Mouse (Mus musculus): ENCODE data around the gene Gm9936. TPM values are rescaled to one million over a fixed set of nuclear protein-coding genes. Genes with fewer than 3 reads are reported as not detected.
"Not testable (repeated sequence)": the region's sequence is repeated elsewhere in the genome, so short reads cannot be mapped to it uniquely, and the experiment has no call there.

The Gm9936 gene
- polyA plus RNA-seq, 1 experiment, result not detected

DNA sequence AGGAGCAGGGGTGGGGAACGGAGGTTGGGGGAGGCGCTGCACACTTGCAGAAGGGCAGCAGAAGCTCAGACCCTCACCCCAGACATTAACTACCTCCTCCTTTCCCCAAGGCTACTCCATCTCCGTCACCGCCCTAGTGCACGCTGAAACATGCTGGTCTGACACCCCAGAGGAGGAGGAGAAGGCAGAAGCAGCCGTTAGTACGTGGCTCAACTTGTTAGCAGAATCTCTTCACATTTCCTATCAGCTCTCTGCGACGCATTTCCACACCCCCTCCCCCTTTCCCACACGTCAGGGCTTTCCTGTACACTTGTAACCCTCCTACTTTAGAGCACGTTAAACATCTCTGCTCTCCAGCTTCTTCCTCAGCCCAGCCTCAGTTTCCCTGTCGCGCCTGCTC lies 20.9 kb upstream of the Gm9936 start:
- H3K4me1 ChIP-seq (ENCODE audit: control insufficient read depth, insufficient read depth, low read length), result no peaks in the 10 kb centered on the region
- H3K27ac ChIP-seq (ENCODE audit: insufficient read depth, low read depth, low read length), result no peak overlapping the region
- no peak overlapping the region for H3K4me3 ChIP-seq (ENCODE audit: insufficient read depth, low read length)
- TF ChIP-seq POLR2A (IDR thresholded peaks at IDR 0.05; ENCODE audit: borderline replicate concordance, low read depth, low read length) (no peak), CTCF (IDR thresholded peaks at IDR 0.05; ENCODE audit: low read depth, low read length) (no peak)

- TF ChIP-seq CTCF (IDR thresholded peaks at IDR 0.05; ENCODE audit: low read depth, low read length), result no peak
- TF ChIP-seq POLR2A (IDR thresholded peaks at IDR 0.05; ENCODE audit: borderline replicate concordance, low read depth, low read length), result no peak
- Histone ChIP-seq H3K4me1 (ENCODE audit: control insufficient read depth, insufficient read depth, low read length) (no peaks in the 10 kb centered on the region), H3K4me3 (ENCODE audit: insufficient read depth, low read length) (no peak overlapping the region), H3K27ac (ENCODE audit: insufficient read depth, low read depth, low read length) (no peak overlapping the region)
Measured at GRCm38 (mm10) chr5:114877487-114877886, 19.0 kb upstream of the Gm9936 start.

- no peak overlapping the region for H3K4me3 ChIP-seq (ENCODE audit: insufficient read depth, low read length)
- H3K4me1 ChIP-seq (ENCODE audit: control insufficient read depth, insufficient read depth, low read length), result no peaks in the 10 kb centered on the region
- no peak overlapping the region for H3K27ac ChIP-seq (ENCODE audit: insufficient read depth, low read depth, low read length)
- TF ChIP-seq POLR2A (IDR thresholded peaks at IDR 0.05; ENCODE audit: borderline replicate concordance, low read depth, low read length), result no peak
- TF ChIP-seq CTCF (IDR thresholded peaks at IDR 0.05; ENCODE audit: low read depth, low read length), result no peak
Measured at GRCm38 (mm10) chr5:114876331-114876730, 17.8 kb upstream of the Gm9936 start.

DNA sequence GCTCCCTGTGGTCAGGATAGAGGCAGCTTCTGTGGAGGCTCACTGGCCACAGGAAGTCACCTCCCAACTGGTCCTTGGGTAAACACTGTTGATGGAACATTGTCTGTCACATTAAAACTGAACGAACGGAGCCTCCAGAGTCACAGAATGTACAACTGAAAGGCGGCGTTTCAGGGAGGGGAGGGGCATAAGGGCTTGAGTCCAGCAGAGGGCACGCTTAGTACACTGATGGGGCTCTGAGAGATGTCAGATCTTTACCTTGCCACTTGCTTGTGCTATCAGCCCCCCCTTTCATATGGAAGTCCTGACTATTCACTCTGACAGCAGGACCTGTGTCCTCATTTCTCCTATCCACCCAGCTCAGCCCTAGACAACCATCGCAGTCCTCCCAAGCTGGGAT lies 17.4 kb upstream of the Gm9936 start:
- TF ChIP-seq CTCF (IDR thresholded peaks at IDR 0.05; ENCODE audit: low read depth, low read length) (0 out of 2 replicates have a peak, but pooled peaks have one; percentile 6), POLR2A (IDR thresholded peaks at IDR 0.05; ENCODE audit: borderline replicate concordance, low read depth, low read length) (no peak)
- H3K4me3 ChIP-seq (ENCODE audit: insufficient read depth, low read length), result no peak overlapping the region
- no peaks in the 10 kb centered on the region for H3K4me1 ChIP-seq (ENCODE audit: control insufficient read depth, insufficient read depth, low read length)
- no peak overlapping the region for H3K27ac ChIP-seq (ENCODE audit: insufficient read depth, low read depth, low read length)

DNA sequence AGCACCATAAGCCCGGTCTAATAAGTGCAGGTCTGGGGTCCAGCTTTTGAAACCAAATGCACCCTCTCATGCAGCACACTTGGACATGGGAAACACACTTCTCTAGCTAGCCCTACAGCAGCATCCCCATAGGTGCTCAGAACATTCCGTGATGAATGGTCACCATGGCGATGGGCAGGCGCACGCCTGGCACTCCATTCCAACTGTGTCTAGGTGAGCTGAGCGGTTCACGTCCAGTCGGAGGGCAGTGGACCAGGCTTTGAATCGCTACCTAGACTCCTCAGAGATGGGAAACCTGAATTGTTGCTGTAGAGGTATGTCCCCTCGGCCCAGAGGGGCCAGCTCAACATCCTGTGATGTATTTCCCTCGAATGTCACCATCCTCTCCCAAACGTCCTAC lies 6.8 kb upstream of the Gm9936 start:
- Histone ChIP-seq H3K4me1 (ENCODE audit: control insufficient read depth, insufficient read depth, low read length) (no peaks in the 10 kb centered on the region), H3K4me3 (ENCODE audit: insufficient read depth, low read length) (no peak overlapping the region), H3K27ac (ENCODE audit: insufficient read depth, low read depth, low read length) (no peak overlapping the region)
- TF ChIP-seq CTCF (IDR thresholded peaks at IDR 0.05; ENCODE audit: low read depth, low read length) (no peak), POLR2A (IDR thresholded peaks at IDR 0.05; ENCODE audit: borderline replicate concordance, low read depth, low read length) (no peak)

DNA sequence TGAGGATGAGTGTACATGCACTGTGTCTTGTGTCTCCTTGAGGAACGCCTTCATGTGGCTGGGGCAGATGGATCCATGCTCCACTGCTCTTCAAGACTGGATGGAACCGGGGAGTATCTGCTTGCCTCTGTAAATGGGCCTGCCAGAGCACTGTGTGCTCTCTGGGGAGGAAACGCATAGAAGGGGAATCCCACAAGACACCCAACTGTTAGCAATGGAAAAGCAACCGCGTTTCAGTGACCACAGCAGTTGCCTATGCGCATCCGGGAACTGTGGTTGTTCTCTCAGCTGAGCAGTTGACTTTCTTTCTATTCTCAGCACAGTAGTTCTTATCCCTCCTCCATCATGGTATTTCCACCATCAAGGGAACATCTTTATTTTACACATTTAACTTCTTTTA lies 6.3 kb upstream of the Gm9936 start:
- Histone ChIP-seq H3K4me3 (ENCODE audit: insufficient read depth, low read length) (no peak overlapping the region), H3K4me1 (ENCODE audit: control insufficient read depth, insufficient read depth, low read length) (no peaks in the 10 kb centered on the region), H3K27ac (ENCODE audit: insufficient read depth, low read depth, low read length) (no peak overlapping the region)
- TF ChIP-seq POLR2A (IDR thresholded peaks at IDR 0.05; ENCODE audit: borderline replicate concordance, low read depth, low read length) (no peak), CTCF (IDR thresholded peaks at IDR 0.05; ENCODE audit: low read depth, low read length) (no peak)

DNA sequence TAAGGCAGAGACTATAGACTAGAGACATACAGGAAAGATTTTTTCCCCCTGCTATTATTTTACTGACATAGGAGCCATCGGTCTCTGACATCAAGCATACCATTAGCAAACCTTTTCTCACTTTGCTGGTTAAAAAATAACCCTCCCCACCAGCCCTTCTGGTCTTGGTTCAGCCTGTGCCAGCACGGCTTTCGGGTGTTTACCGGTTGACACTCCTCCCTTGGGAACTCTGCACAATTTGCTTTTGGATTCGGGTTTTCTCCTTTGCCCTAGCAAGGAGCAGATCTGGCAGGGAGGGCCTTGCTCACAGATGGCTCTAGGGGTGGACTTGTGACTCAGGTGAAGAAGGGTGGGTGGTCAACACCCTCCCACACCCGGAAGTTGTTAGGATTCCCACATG lies 3.2 kb upstream of the Gm9936 start:
- TF ChIP-seq POLR2A (IDR thresholded peaks at IDR 0.05; ENCODE audit: borderline replicate concordance, low read depth, low read length), result no peak
- TF ChIP-seq CTCF (IDR thresholded peaks at IDR 0.05; ENCODE audit: low read depth, low read length), result no peak
- Histone ChIP-seq H3K27ac (ENCODE audit: insufficient read depth, low read depth, low read length) (no peak overlapping the region), H3K4me3 (ENCODE audit: insufficient read depth, low read length) (no peak overlapping the region), H3K4me1 (ENCODE audit: control insufficient read depth, insufficient read depth, low read length) (peaks cover 6% of the 10 kb centered on the region; the same call in 1 of the 2 replicates)

DNA sequence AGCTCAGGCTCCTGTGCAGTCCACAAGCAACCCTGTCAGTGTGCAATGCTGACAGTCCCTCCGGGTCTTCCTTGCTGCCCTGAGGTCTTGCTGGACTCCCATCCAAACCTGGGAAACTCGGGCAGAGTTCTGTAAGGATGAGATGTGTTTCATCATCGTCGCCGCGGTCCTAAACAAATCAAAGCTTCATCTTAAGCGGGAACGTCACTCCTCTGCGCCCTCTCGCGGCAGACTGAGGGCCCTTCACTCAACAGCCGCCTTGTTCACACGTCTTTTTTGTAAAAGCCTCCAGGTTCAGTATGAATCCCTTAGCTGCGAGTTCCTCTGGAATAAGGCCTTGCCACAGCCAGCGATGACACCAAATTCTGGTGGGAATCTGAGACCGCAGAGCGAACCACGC lies 771 bp upstream of the Gm9936 start:
- Histone ChIP-seq H3K4me3 (ENCODE audit: insufficient read depth, low read length) (no peak overlapping the region), H3K27ac (ENCODE audit: insufficient read depth, low read depth, low read length) (no peak overlapping the region), H3K4me1 (ENCODE audit: control insufficient read depth, insufficient read depth, low read length) (peaks cover 22% of the 10 kb centered on the region)
- peak; percentile 78 for TF ChIP-seq CTCF (IDR thresholded peaks at IDR 0.05; ENCODE audit: low read depth, low read length)
- TF ChIP-seq POLR2A (IDR thresholded peaks at IDR 0.05; ENCODE audit: borderline replicate concordance, low read depth, low read length), result no peak

GRCm38 (mm10) chr5:114853364-114853763 lies 5.1 kb downstream of the Gm9936 start, which contains the start of gene 4930519G04Rik:
Gene 4930519G04Rik (plus strand): TSS chr5:114853664.
- peaks cover 21% of the 10 kb centered on the region for H3K4me1 ChIP-seq (ENCODE audit: control insufficient read depth, insufficient read depth, low read length)
- peak within 1 kb of the TSS; percentile 79 for H3K27ac ChIP-seq (ENCODE audit: insufficient read depth, low read depth, low read length)
- not testable (repeated sequence) for H3K4me3 ChIP-seq (ENCODE audit: insufficient read depth, low read length)

DNA sequence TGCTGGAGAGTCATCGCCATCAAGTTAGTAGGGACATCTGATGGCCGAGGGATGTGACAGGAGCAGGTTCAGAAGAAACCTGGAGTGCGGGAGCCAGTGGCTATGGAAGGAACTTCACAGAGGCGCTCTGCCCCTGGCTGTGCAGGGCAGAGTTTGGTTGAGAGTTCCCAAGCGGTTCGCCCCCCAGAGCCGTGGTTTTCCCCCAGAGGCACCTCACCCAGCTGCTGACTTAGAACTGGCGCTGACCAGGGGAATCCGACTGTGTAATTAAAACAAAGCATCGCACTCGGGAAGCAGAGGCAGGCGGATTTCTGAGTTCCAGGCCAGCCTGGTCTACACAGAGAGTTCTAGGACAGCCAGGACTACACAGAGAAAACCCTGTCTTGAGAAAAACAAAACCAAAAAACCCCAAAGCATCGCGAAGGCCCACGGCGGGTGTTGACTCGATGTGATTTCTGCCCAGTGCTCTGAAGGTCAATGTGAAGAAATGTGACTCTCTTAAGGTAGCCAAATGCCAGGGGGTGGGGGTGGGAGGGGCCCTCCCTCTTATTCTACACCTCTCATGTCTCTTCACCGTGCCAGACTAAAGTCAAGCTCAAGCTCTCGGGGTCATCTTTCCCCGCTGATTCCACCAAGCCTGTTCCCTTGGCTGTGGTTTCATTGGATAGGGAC lies 6.8 kb downstream of the Gm9936 start:
- no peak for TF ChIP-seq POLR2A (IDR thresholded peaks at IDR 0.05; ENCODE audit: borderline replicate concordance, low read depth, low read length)
- no peak for TF ChIP-seq CTCF (IDR thresholded peaks at IDR 0.05; ENCODE audit: low read depth, low read length)
- Histone ChIP-seq H3K4me1 (ENCODE audit: control insufficient read depth, insufficient read depth, low read length) (peaks cover 18% of the 10 kb centered on the region), H3K27ac (ENCODE audit: insufficient read depth, low read depth, low read length) (no peak overlapping the region), H3K4me3 (ENCODE audit: insufficient read depth, low read length) (no peak overlapping the region)

DNA sequence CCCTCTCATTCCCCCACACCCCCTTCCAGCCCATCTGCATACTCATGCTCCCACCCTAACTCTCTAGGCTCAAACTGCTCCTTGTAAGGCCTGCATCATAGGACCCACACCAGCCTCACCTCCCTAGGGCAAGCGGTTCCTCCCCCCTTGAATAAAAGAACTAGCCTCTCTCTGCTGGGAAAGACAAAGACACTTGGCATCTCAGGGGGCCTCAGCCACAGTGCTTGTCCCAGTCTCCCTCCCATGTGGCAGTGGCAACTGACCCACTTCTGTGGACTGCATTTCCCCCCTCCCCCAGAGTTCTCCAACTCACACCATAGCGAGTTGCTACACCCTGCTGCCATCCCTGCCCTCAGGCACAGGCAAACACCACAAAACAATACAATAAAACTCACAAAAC lies 14.1 kb downstream of the Gm9936 start:
- H3K4me3 ChIP-seq (ENCODE audit: insufficient read depth, low read length); H3K27ac ChIP-seq (ENCODE audit: insufficient read depth, low read depth, low read length); H3K4me1 ChIP-seq (ENCODE audit: control insufficient read depth, insufficient read depth, low read length): not testable (repeated sequence)

Measured in bone marrow macrophage, adult 2 months (primary cell).